Mouse (Mus musculus) cerebral cortex, adult 2 months (tissue): ENCODE results near the gene Fbxo33.

Experiments used
- WGBS: fragments of 180-500 bp; shearing (Covaris S2); methylation state at CpG from one replicate; pipeline ENCODE4 v1.1.7; 2018; 5-methylcytosine and 5-hydroxymethylcytosine counted together

The Fbxo33 gene

GRCm38 (mm10) chr12:59219325-59220225 is at the start of gene Fbxo33:
TSS of gene Fbxo33 (minus strand) at chr12:59219725.
- WGBS: under 1% methylated on average over 107 of the region's 109 CpGs

- 54% methylated on average over 4 of the region's 4 CpGs for WGBS
Observed at GRCm38 (mm10) chr12:59265942-59266231, 46.4 kb upstream of the Fbxo33 start.

GRCm38 (mm10) chr12:59265207-59265941 is 45.8 kb upstream of the Fbxo33 start:
- WGBS: 21% methylated on average over 15 of the region's 15 CpGs

GRCm38 (mm10) chr12:59262841-59263240 is 43.3 kb upstream of the Fbxo33 start:
- WGBS: 88% methylated on average over 3 of the region's 3 CpGs

GRCm38 (mm10) chr12:59260798-59261197 is 41.3 kb upstream of the Fbxo33 start:
- WGBS: 32% methylated on average over 2 of the region's 2 CpGs

GRCm38 (mm10) chr12:59259015-59259414 is 39.5 kb upstream of the Fbxo33 start:
- 88% methylated on average over 5 of the region's 5 CpGs for WGBS

- WGBS: 28% methylated on average over 2 of the region's 2 CpGs
Observed at GRCm38 (mm10) chr12:59250259-59250827, 30.8 kb upstream of the Fbxo33 start.

GRCm38 (mm10) chr12:59248969-59249368 is 29.4 kb upstream of the Fbxo33 start:
- WGBS: 77% methylated on average over 1 of the region's 1 CpGs

GRCm38 (mm10) chr12:59241031-59241430 is 21.5 kb upstream of the Fbxo33 start:
- 92% methylated on average over 8 of the region's 8 CpGs for WGBS

GRCm38 (mm10) chr12:59238434-59238833 is 18.9 kb upstream of the Fbxo33 start:
- 53% methylated on average over 5 of the region's 5 CpGs for WGBS

- WGBS: 48% methylated on average over 5 of the region's 5 CpGs
Observed at GRCm38 (mm10) chr12:59228401-59228800, 8.9 kb upstream of the Fbxo33 start.

GRCm38 (mm10) chr12:59218640-59219321 is 744 bp downstream of the Fbxo33 start:
- under 1% methylated on average over 68 of the region's 69 CpGs for WGBS

- WGBS: 51% methylated on average over 3 of the region's 3 CpGs
Observed at GRCm38 (mm10) chr12:59217331-59217730, 2.2 kb downstream of the Fbxo33 start.

- WGBS: 33% methylated on average over 6 of the region's 6 CpGs
Observed at GRCm38 (mm10) chr12:59216676-59217266, 2.8 kb downstream of the Fbxo33 start.

GRCm38 (mm10) chr12:59216176-59216575 is 3.3 kb downstream of the Fbxo33 start:
- 58% methylated on average over 4 of the region's 4 CpGs for WGBS

GRCm38 (mm10) chr12:59207814-59208213 is 11.7 kb downstream of the Fbxo33 start:
- 94% methylated on average over 1 of the region's 1 CpGs for WGBS

GRCm38 (mm10) chr12:59207000-59207390 is 12.5 kb downstream of the Fbxo33 start:
- 59% methylated on average over 3 of the region's 3 CpGs for WGBS

- WGBS: 77% methylated on average over 4 of the region's 4 CpGs
Observed at GRCm38 (mm10) chr12:59206208-59206999, 13.1 kb downstream of the Fbxo33 start.

GRCm38 (mm10) chr12:59205571-59205970 is 14.0 kb downstream of the Fbxo33 start:
- 84% methylated on average over 6 of the region's 6 CpGs for WGBS

GRCm38 (mm10) chr12:59199361-59199760 is 20.2 kb downstream of the Fbxo33 start:
- 79% methylated on average over 2 of the region's 2 CpGs for WGBS

GRCm38 (mm10) chr12:59198750-59199149 is 20.8 kb downstream of the Fbxo33 start:
- 45% methylated on average over 4 of the region's 4 CpGs for WGBS
